Mouse (Mus musculus) ovary, postnatal 36 days (tissue): Measurements from ENCODE around the gene Cd99l2.

ENCODE experiments used
- DNase-seq: peaks from one replicate; pipeline ENCODE4 v3.0.0; 2022; ENCODE audit warnings: low spot score, mixed read lengths

The Cd99l2 gene

DNA sequence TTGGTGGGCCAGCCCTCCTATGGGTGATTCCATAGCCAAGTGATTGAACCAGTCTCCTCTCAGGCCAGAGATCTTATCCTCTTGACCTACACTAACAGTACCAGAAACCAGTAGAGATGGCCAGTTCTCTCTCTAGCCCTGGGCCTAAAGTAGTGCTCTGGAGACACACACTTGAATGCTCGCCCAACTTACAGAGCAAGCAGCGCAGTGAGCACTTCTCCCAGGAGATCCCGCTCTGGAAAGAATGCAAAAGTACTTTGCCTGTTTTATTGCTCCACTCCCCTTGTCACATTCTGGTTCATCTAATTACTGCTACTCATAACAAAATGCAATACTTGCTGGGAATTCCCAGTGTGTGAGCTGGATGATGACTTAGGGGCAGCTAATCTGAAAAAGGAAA lies 25.2 kb downstream of the Cd99l2 start:
- DNase-seq = no peak

DNA sequence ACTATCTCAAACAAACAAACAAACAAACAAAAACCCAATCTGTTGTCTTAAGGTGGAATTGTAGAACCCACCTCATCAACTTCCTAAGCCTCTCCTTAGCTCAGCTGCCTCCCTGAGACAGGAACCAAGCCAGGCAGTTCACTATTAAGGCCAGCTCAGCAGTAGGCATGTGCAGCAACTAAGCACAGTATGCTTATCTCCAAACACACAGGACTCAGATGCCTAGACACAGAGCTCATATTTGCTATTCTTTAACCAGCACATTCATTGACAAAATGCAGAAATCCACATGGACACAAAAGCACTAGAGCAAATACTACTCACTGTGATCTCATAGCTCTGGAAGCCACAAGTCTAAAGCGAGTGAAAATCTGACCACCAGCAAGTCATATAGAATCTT lies 27.2 kb downstream of the Cd99l2 start:
- DNase-seq = no peak

DNA sequence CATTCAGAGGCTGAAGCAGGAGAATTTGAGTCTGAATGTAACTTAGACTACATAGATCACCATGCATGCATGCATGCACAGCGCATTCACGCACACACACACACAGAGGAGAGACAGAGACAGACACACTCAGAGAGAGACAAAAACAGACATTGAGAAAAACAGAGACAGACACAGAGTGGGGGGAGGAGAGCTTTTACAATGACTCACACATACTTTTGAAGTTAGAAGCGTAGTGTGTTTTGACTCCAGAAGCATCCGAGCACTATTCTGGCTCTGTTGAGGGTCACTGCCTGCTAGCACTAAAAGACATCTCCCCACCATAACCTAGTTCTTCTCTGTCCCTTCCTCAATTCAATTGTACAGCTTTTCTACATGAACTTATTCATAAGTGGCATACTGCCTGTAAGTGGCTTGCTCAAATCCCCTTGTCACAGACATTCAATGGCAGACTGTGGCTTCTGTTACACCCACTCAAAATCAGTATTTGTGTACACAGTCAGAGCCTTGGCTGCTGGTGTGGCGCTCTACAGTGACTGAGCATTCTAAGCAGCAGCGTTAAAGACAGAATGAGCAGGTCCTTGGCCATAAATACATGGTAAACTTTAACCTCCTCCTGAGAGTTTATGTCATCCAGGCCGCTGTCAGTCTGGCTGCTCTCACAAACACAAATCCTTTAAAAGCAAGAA lies 28.4 kb downstream of the Cd99l2 start:
- DNase-seq = no peak

DNA sequence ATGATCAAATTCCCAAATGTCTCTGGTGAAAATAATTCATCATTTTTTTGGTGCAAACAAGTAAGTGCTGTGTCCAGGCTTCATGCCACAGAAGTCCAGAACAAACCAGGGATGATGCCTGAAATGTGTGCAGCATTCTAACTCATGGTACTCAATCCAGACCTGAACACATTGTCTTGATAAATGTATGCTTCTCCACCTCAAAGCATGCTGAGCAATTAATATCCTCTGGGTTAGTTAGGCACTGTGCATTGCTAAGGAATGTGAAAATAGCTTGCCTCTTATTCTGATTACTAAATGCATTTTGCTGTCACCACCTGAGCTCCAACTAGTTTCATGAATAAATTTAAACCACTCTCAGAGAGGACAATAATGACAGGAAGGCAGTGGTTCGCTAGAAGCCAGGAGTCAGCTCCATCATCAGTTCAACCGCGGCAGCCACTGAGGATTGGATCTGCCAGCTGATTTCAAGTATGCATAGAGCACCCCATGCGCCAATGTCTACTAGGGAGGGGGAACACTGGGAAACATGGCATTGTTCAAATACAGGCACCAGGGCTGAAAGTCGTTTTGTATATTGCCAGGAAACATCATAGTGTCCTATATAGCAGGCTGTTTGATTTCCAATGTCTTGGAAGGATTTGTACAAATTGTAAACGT lies 36.4 kb downstream of the Cd99l2 start:
- DNase-seq = no peak

DNA sequence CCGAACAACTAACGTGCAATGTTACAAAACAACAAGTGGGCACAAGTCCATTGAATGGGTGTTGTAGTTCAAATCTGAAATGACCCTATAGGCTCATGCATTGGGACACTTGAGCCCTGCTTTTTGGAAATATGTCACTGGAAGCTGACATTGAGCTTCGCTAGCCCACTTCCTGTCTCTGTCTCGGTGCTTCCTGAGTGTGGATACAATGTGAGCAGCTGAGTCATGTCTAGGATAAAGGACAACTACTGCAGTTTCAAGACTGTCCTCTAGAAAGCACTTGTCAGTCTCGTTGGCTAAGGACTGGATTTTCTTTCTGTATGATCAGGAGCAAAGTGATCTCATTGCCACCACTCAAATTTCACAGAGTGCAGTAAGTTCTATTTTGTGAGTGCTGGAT lies 49.7 kb downstream of the Cd99l2 start:
- DNase-seq = no peak

DNA sequence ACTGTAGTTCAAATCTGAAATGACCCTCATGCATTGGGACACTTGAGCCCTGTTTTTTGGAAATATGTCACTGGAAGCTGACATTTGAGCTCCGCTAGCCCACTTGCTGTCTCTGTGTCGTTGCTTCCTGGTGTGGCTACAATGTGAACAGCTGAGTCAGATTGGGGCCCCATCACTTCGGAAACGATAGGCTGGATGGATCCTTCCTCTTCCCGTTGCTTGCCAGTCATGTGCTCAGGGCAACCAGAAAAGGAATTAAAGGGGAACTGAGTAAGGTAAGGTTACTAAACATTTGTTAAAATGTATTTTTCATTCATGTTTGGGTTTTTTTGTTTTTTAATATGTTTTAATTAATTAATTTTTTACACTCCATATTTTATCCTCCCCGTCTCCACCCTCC lies 53.2 kb downstream of the Cd99l2 start:
- no peak for DNase-seq

DNA sequence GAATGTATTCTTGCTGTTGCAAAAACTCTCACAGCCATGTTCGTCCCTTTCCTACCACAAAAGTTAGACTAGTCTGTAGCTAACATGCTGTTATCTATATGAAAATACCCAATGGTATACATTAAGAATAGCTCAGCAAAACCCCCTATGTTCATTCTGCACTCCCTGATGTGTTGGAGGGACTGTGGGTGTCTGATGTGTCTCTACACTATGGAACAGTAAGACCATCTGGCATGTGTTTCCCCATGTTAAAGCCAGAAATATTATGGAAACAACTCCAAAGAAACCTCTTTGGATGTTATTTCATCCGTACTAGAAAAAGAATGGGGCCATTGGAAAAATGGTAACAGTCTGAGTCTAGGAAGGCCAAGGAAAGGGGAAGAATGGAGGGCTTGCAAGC lies 57.1 kb downstream of the Cd99l2 start:
- no peak for DNase-seq

DNA sequence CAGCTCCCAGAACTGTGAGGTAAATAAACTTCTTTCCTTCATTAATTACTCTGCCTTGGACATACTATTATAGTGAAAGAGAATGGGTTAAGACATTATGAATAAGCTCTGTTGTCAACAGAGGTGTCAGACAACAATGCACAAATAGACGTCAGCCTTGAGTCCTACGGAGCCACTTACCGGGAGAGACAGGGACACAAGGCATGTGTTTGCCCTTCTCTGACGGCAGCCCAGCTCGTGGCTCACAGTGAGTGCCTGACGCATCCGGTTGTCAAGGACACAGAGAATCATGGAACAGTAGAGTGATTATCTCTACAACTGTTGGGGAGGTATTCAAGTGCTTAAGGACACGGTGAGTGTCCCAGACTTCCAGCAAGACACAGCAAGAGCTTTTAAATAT lies 57.8 kb downstream of the Cd99l2 start:
- no peak for DNase-seq

DNA sequence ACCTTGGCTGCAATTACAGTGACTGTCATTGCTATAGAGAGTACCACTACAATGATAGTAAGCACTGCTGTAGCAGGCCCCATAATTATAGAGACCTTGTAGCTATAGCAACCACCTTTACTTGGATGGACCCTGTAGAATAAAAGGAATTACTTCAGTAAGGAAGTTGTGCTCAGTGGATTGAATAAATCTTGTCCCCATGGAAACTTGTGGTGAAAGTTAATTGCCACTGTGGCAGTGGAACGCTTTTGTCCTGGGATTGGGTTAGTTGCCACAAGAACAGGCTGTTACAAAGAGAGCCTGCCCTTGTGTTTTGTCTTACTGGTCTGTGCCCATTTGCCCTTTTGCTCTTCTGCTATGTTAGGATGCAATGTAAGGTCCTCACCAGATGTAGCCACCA lies 58.2 kb downstream of the Cd99l2 start:
- DNase-seq = no peak

DNA sequence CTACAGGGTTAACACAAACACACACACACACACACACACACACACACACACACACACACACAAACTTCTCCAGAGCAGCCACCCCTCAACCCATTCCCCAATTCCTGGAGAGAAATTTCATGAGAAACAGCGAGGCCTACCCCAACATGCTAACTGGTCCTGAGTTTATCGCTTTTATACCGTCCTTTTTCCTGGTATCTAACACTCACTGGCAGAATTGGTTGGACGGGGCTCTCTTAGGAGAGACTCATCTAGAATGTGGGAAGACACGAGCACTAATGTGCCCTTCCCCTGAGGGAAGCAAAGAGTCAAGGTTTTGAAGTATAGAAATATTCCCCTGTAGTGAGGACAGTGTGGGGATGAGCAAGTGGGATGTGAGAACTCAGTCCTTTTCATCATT lies 61.7 kb downstream of the Cd99l2 start:
- no peak for DNase-seq

DNA sequence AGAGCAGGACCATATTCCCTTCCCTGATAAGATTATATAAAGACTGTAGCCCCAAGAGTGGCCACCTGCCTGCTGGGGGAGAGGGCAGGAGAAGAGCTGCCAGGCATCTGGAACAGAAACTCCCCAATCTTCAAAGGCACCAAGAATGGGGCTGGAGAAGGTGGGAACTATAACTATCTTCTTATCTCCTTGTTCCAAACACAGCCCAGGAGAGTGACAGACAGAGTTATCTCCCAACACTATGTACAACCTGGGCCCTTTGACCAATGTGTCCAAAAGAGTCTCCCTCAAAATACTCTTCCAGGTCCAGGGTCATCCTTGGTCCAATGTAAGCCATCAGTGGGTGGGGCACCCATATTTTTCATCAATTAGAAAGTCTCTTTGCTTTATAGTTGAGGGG lies 65.2 kb downstream of the Cd99l2 start:
- DNase-seq = no peak

DNA sequence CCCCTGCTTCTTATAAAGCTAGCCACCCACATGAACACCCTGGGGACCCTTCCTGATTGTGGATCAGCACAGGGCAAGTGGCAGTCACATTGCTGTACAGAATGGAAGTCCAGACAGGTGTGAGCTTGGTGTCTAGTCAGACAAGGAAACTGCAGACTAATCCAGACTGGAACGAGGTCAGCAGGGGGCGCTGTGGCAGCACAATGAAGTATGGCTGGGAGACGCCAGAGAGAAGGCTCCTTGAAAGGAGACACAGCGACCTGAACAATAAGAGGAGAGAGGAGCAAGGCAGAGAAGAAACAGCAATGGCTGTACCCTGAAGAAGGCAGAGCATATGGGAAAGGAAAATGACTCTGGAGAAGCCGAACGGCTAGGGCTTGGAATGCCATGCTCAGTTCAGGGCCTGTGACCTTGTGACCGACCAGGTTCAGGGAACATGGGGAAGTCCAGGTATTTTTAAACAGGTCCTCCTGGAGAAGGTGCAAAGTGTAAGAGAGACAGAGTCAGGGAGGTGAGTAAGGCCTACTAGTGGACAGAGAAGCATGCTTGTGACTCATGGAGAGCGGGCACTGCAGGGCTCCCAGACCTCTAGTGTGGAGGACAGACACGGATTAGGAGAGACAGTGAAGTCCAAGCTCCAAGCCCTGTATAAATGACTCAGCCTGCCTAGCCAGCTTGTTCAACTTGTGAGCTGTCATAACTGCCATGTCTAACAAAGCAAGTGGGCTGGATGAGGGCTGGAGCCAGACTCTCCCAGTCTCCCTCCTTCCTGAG lies 66.7 kb downstream of the Cd99l2 start:
- peak; percentile 79 for DNase-seq

DNA sequence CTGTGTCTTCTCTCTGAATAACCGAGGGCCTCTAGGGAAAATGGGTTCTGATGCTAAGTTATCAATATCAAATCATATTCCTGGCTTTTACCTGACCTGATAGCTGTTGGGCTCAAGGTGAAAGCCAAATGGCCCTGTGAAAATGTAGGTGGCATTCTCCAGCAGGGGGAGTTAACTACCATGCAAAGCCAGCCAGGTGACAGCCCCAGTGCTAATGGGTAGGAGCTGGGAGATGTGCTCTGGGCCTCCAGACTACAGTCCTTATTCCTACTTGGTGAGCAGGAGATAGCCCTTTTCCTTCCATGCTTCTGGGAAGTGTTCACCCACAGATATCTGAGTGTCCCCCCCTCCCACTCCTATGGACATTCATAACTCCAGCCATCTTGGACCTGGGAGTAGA lies 67.8 kb downstream of the Cd99l2 start:
- no peak for DNase-seq

DNA sequence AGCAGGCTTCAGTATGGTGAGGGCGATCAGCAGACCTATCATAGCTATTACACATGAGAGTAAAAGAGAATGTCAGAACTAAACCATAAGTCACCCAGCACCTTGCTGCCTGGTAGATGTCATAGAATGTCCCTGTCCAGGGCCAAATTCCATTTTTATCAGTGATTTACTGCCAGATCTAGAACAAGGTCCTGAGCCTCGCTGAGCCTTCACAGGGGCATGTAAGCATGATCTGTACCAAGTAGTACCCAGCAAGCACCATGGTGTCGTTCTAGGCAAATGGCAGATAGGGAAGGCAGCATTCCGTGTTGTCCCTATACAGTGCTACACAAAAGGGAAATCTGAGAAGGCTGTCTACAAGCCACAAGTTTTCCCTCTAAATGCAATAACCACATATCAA lies 79.0 kb downstream of the Cd99l2 start:
- DNase-seq = no peak

DNA sequence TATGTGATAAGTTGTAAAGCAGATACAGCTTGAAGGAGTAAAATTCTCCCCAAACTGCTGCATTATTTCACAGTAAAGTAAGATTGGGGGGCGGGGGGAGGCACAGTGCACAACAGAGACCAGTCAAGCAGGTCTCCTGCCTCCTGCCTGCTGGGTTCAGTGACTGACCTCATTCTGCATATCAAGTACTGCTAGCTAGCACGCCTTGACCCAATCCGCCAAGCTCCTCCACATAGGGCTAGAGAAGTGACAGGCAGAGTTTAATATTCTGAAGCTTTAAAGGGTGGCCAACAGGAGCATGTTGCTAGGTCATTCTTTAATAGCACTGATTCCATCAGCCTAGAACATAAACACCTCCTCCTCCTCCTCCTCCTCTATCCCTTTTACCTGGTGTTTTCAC lies 79.9 kb downstream of the Cd99l2 start:
- no peak for DNase-seq

DNA sequence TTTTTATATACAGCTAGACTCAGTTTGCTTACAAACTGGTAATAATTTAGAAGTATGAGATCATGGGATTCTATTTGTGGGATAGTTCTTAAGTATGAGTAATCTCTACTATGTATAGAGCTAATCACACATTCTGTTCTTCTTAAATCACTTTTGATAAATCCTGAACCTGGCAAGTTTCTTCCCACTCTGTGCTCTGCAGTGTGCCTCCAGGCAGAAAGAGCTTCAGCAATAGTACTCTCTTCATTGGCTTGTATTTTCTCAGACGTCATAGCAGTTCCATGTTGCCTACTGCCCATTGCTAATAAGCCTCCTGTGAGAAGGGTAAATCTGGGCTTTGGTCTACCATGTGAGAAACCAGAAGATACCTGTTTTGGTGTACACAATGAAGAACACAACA lies 84.3 kb downstream of the Cd99l2 start:
- DNase-seq = no peak

DNA sequence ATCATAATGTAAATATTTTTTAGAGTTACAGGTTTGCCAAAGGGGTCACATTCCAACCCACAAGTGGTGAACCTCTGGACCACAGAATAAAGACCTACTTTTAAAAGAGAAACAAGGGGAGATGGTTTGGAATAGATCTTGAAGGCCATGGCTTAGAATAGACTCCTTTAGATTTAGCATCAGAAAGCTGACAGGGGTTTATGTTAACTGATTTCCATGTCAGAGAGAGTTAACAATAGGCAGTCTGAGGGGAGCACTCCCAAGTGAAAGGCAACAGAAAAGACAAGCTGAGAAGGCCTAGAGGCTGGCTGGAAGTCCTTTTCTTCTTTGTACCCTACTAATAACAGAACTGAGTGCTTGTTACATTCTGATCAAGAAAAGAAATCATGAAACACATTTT lies 86.4 kb downstream of the Cd99l2 start:
- no peak for DNase-seq

DNA sequence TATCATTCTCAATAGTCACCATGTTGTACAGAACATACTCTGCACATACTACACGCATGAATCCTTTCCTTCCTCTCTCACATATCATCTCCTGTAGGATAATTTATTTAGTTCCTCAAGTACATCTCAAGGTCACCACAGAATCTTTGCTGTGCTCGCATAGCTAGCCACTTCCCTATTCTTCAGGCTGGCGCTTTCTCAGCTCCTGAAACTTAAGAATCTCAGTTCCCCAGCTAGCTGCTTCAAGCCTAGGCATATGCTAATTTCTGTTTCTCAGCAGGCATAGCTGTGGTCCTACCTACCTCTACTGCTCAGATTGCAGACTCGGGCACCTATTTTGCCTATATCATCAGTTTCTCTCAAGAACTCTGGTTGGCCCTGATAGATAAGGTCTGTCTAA lies 96.3 kb downstream of the Cd99l2 start:
- DNase-seq = no peak

DNA sequence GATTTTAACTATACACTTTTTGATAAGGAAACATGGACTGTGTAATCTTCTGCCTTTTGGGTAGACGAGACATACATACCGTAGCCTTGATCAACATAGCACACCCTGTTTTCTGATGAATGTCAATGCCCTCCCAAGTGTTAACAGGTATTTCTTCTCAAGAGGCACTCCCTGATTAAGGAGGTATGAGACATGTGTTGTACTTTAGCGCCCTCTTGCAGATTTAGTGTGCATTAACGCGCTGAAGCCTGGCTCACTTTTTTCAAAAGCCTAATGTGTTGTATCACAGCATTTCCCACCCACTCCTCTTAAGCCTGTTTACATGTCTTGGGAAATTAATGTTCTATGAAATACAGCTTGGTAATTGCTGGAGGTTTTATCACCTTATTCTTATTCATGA lies 111.1 kb downstream of the Cd99l2 start:
- DNase-seq = no peak

DNA sequence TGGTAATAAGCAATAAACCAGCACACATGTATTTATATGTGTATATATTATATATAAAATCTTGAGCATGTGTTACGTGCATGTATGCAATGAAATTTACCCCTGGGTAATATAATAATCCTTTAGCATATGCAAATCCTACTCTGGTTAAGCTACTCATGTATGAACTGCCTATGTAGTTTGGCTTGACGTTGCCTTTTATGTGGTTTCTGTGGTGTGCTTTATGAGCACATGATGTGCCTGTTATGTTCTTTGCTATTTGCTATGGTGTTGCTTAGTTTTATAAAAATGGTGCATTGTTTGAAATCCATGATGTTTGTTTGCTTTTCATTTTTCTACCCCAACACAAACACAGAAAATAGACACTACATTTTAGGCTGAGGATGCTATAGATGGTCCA lies 114.2 kb downstream of the Cd99l2 start:
- DNase-seq = no peak

DNA sequence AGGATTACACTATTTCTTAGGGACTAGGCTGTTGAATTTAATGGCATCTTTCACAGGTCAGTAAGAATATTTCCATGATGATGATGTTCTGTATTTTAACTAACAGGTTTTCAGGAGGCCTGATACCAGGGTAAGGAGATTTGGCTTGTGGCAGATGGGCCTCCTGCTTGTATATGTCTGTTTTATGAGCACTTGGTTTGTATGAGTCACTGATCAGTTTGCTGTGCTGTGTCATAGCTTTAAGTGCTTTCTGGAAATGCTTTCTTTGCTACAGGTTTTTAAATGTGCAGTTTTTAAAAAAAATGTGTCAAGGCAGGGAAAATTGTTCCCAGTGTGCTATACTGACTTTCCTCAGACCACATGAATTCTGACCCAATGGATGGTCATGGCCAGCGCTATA lies 115.9 kb downstream of the Cd99l2 start:
- DNase-seq = no peak
